Mouse (Mus musculus): ENCODE data around the gene Tac4.

- TF ChIP-seq CTCF (IDR thresholded peaks at IDR 0.05; ENCODE audit: low read depth, low read length), result peak; percentile 69
- TF ChIP-seq POLR2A (IDR thresholded peaks at IDR 0.05; ENCODE audit: extremely low read depth, insufficient read depth, low read length), result no peak
Measured at GRCm38 (mm10) chr11:95258490-95258889, 2.8 kb upstream of the Tac4 start.
